Mouse (Mus musculus) heart, postnatal 0 days (tissue): ENCODE data around the gene Asap3. TPM values are rescaled to one million over a fixed set of nuclear protein-coding genes. Genes with fewer than 3 reads are reported as not detected.

Source experiments
- ATAC-seq: fragments of 200-750 bp; cut with Nextera tagmentation; 2 replicates; pipeline ENCODE4 v1.8.0; 2017; ENCODE audit warnings: low read depth, moderate number of reproducible peaks, moderate library complexity; ENCODE audit not compliant: insufficient read depth
- DNase-seq: peaks from one replicate; pipeline ENCODE4 v3.0.0-alpha.2; 2016; ENCODE audit warnings: low spot score
- H3K27ac ChIP-seq: fragments of 300-500 bp; sonication (generic); 2 replicates; pipeline ENCODE4 v1.5.1; 2014; ENCODE audit warnings: low read depth, mild to moderate bottlenecking
- H3K27me3 ChIP-seq: fragments of 300-500 bp; sonication (generic); 2 replicates; pipeline ENCODE4 v1.6.1; 2014; ENCODE audit warnings: low read length, mixed read lengths; ENCODE audit not compliant: control insufficient read depth, insufficient read depth
- H3K36me3 ChIP-seq: fragments of 300-500 bp; sonication (generic); replicated peaks from 2 replicates; pipeline ENCODE4 v1.6.1; 2014; ENCODE audit warnings: low read length, mixed read lengths; ENCODE audit not compliant: control insufficient read depth, insufficient read depth
- H3K4me1 ChIP-seq: fragments of 300-500 bp; sonication (generic); 2 replicates; pipeline ENCODE4 v1.6.1; 2014; ENCODE audit warnings: antibody characterized with exemption; ENCODE audit not compliant: control insufficient read depth, insufficient read depth
- H3K4me2 ChIP-seq: fragments of 300-500 bp; sonication (generic); 2 replicates; pipeline ENCODE4 v1.6.1; 2014; ENCODE audit warnings: low read depth, mild to moderate bottlenecking, low read length, moderate library complexity
- H3K4me3 ChIP-seq: fragments of 300-500 bp; sonication (generic); 2 replicates; pipeline ENCODE4 v1.5.1; 2014; ENCODE audit warnings: low read depth, low read length
- H3K9ac ChIP-seq: fragments of 300-500 bp; sonication (generic); replicated peaks from 2 replicates; pipeline ENCODE4 v1.6.1; 2014; ENCODE audit warnings: low read depth, low read length, mixed read lengths
- H3K9me3 ChIP-seq: fragments of 300-500 bp; sonication (generic); replicated peaks from 2 replicates; pipeline ENCODE4 v1.6.1; 2016; ENCODE audit warnings: low read length; ENCODE audit not compliant: control insufficient read depth
- CTCF ChIP-seq: IDR thresholded peaks from 2 replicates; pipeline ENCODE4 v1.5.1; 2016; ENCODE audit warnings: antibody characterized with exemption, control low read depth, low read depth
- EP300 ChIP-seq: IDR thresholded peaks from 2 replicates; pipeline ENCODE4 v1.6.1; 2016; ENCODE audit warnings: antibody characterized with exemption, low read depth
- WGBS: fragments of 180-500 bp; shearing (Covaris S2); extraction: QIAGEN DNeasy Blood & Tissue Kit; methylation state at CpG from one replicate; pipeline ENCODE4 v1.1.7; 2014; 5-methylcytosine and 5-hydroxymethylcytosine counted together
- polyA plus RNA-seq: library from polyadenylated mRNA; unstranded; fragments of >200 nt; fragmentation: Nextera tagmentation; extraction: Ambion mirVana; gene quantifications from 2 replicates; pipeline ENCODE4 v1.2.1, GENCODE M21; 2015
- total RNA-seq: library from RNA; depleted of rRNA; stranded (reverse); fragments of >200 nt; gene quantifications from 2 replicates; pipeline ENCODE4 v1.2.3, GENCODE M21; 2014; ENCODE audit warnings: low replicate concordance

Asap3 gene
- total and polyA plus RNA-seq, 2 experiments from 2014 or later, result 1.7 to 2.9 TPM

GRCm38 (mm10) chr4:136202509-136202908, 3.7 kb upstream of the Asap3 start:
- no peaks in the 10 kb centered on the region for H3K9me3 ChIP-seq
- WGBS, result 6% methylated on average over 9 of the region's 9 CpGs
- DNase-seq (peak; percentile 61), ATAC-seq (no peak)
- no peak overlapping the region for H3K4me2 ChIP-seq
- no peak overlapping the region for H3K27ac ChIP-seq
- peaks cover 5% of the 10 kb centered on the region; the same call in 1 of the 2 replicates for H3K27me3 ChIP-seq
- no peak overlapping the region for H3K4me3 ChIP-seq
- TF ChIP-seq CTCF (peak; percentile 85), EP300 (no peak)
- no peak overlapping the region for H3K9ac ChIP-seq
- peaks cover 12% of the 10 kb centered on the region for H3K4me1 ChIP-seq
- no peaks in the 10 kb centered on the region for H3K36me3 ChIP-seq

- Histone ChIP-seq H3K27ac (no peak overlapping the region), H3K9ac (no peak overlapping the region), H3K4me1 (peaks cover 12% of the 10 kb centered on the region), H3K9me3 (no peaks in the 10 kb centered on the region), H3K36me3 (no peaks in the 10 kb centered on the region), H3K4me3 (no peak overlapping the region), H3K27me3 (peaks cover 5% of the 10 kb centered on the region; the same call in 1 of the 2 replicates), H3K4me2 (no peak overlapping the region)
- ATAC-seq (no peak), DNase-seq (no peak)
- WGBS, result 75% methylated on average over 2 of the region's 2 CpGs
- TF ChIP-seq CTCF (no peak), EP300 (no peak)
These were observed 1.4 kb upstream of the Asap3 start for GRCm38 (mm10) chr4:136204775-136205174.

GRCm38 (mm10) chr4:136206943-136207342, 778 bp downstream of the Asap3 start:
- H3K27me3 ChIP-seq, result no peaks in the 10 kb centered on the region
- DNase-seq (no peak), ATAC-seq (no peak)
- peak overlapping the region; percentile 44; the same call in 1 of the 2 replicates for H3K9ac ChIP-seq
- no peak overlapping the region for H3K27ac ChIP-seq
- peak overlapping the region; percentile 91 for H3K4me2 ChIP-seq
- peaks cover 12% of the 10 kb centered on the region for H3K4me1 ChIP-seq
- peak overlapping the region; percentile 60 for H3K4me3 ChIP-seq
- 9% methylated on average over 6 of the region's 6 CpGs for WGBS
- TF ChIP-seq CTCF, result no peak
- no peaks in the 10 kb centered on the region for H3K9me3 ChIP-seq
- no peaks in the 10 kb centered on the region for H3K36me3 ChIP-seq

GRCm38 (mm10) chr4:136210931-136211330, 4.8 kb downstream of the Asap3 start:
- Histone ChIP-seq H3K36me3 (no peaks in the 10 kb centered on the region), H3K27me3 (no peaks in the 10 kb centered on the region), H3K4me1 (peaks cover 12% of the 10 kb centered on the region), H3K27ac (no peak overlapping the region), H3K4me2 (no peak overlapping the region), H3K9me3 (no peaks in the 10 kb centered on the region), H3K9ac (no peak overlapping the region), H3K4me3 (no peak overlapping the region)
- DNase-seq (no peak), ATAC-seq (no peak)
- 74% methylated on average over 9 of the region's 9 CpGs for WGBS
- TF ChIP-seq CTCF, result no peak
- TF ChIP-seq EP300, result no peak

- H3K36me3 ChIP-seq, result no peaks in the 10 kb centered on the region
- no peak overlapping the region for H3K4me3 ChIP-seq
- TF ChIP-seq EP300 (no peak), CTCF (no peak)
- DNase-seq (no peak), ATAC-seq (no peak; the same call in 1 of the 2 replicates)
- no peak overlapping the region for H3K4me2 ChIP-seq
- no peaks in the 10 kb centered on the region for H3K27me3 ChIP-seq
- peaks cover 8% of the 10 kb centered on the region for H3K4me1 ChIP-seq
- H3K27ac ChIP-seq, result no peak overlapping the region
- no peak overlapping the region for H3K9ac ChIP-seq
- no peaks in the 10 kb centered on the region for H3K9me3 ChIP-seq
- WGBS, result 30% methylated on average over 7 of the region's 7 CpGs
These were observed 7.5 kb downstream of the Asap3 start for GRCm38 (mm10) chr4:136213629-136214028.

GRCm38 (mm10) chr4:136214828-136215227, 8.7 kb downstream of the Asap3 start:
- 87% methylated on average over 8 of the region's 8 CpGs for WGBS

More at GRCm38 (mm10) chr4:136214828-136215227, 8.7 kb downstream of the Asap3 start:
- TF ChIP-seq CTCF, result no peak
- no peak for TF ChIP-seq EP300
- DNase-seq (no peak), ATAC-seq (no peak)
- no peaks in the 10 kb centered on the region for H3K27me3 ChIP-seq
- H3K9ac ChIP-seq, result no peak overlapping the region
- no peak overlapping the region for H3K4me2 ChIP-seq
- H3K27ac ChIP-seq, result no peak overlapping the region
- H3K4me3 ChIP-seq, result no peak overlapping the region
- no peaks in the 10 kb centered on the region for H3K36me3 ChIP-seq
- H3K4me1 ChIP-seq, result peaks cover 14% of the 10 kb centered on the region
- no peaks in the 10 kb centered on the region for H3K9me3 ChIP-seq
